Mouse (Mus musculus): ENCODE results near the gene Gmcl1.

- TF ChIP-seq CTCF (IDR thresholded peaks at IDR 0.05; ENCODE audit: extremely low read depth, insufficient read length, insufficient replicate concordance, low read depth, low read length) = no peak
- TF ChIP-seq POLR2A (IDR thresholded peaks at IDR 0.05; ENCODE audit: low read depth, low read length) = no peak
These were observed 3.1 kb upstream of the Gmcl1 start for GRCm38 (mm10) chr6:86736313-86736712.

Data from small intestine, adult 2 months (tissue).